8 mouse cellular contexts compared by ENCODE assay signal in the genomic region with DNA sequence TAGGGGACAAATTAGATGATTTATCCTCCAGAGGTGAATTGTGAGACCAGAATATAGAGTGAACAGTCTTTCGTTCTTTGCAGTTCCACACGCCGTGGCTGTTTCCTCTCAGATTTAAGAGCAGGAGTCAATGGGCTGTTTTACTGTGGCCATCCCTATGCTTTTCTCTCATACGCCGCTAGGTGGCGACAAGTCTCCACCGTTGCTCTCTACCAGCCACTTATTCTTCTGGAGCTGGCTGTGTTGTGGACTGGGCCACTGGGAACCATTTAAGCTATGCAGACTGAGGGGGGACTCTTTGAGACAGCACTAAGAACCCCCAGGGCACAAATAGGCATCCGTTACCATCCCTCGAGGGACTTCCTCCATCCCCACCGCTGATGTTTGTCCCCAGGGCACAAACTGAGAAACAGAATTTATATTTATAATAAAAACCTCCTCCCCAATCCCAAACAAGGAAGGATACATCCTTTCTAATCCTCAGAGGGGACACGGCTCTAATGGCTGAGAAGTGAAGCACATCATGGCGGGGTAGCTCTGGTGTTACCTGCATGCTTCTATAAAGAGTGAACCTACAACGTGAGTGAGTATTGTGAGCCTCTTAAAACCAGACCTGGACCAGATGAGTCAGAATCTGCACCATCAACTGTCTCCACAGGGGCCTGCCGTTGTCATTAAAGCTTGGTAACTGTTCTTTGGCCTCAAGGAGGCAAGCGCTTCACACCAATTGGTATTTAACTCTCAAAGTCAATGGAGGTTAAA. TPM values are rescaled to one million over a fixed set of nuclear protein-coding genes. Genes with fewer than 3 reads are reported as not detected.
DNase-seq lines count a peak whose midpoint lies in the region; ATAC-seq and TF ChIP-seq lines count a peak whose summit lies in the region.

No protein-coding gene starts in this region.

- DNase-seq in kidney, postnatal 10 days, result peak; percentile 82
- peak; percentile 52 for DNase-seq in liver, postnatal 0 days
- DNase-seq in thymus, postnatal 4 days, result peak; percentile 65

- peak; percentile 87 for TF ChIP-seq CTCF in liver, postnatal 0 days (IDR thresholded peaks at IDR 0.05; ENCODE audit: low read depth)

- no peaks in the 10 kb centered on the region for H3K9me3 ChIP-seq in heart, embryonic 11.5 days (replicated peaks; ENCODE audit: control insufficient read depth, low read length)
- H3K9me3 ChIP-seq in liver, postnatal 0 days (ENCODE audit: low read length), result no peaks in the 10 kb centered on the region
- H3K9me3 ChIP-seq in neural tube, embryonic 15.5 days (replicated peaks), result no peaks in the 10 kb centered on the region

- no peak overlapping the region for H3K27ac ChIP-seq in heart, embryonic 11.5 days (ENCODE audit: low read depth, low read length)
- H3K27ac ChIP-seq in liver, postnatal 0 days (ENCODE audit: low read depth), result no peak overlapping the region
- no peak overlapping the region for H3K27ac ChIP-seq in neural tube, embryonic 15.5 days (replicated peaks)

- no peak overlapping the region for H3K9ac ChIP-seq in heart, embryonic 11.5 days (ENCODE audit: low read depth, low read length)
- H3K9ac ChIP-seq in liver, postnatal 0 days (replicated peaks), result no peak overlapping the region
- no peak overlapping the region for H3K9ac ChIP-seq in neural tube, embryonic 15.5 days (replicated peaks)

- WGBS in heart, embryonic 11.5 days (ENCODE audit: insufficient replicate concordance), result 33% methylated on average over 15 of the region's 15 CpGs
- 33% methylated on average over 15 of the region's 15 CpGs for WGBS in liver, postnatal 0 days (ENCODE audit: insufficient replicate concordance)
- WGBS in neural tube, embryonic 15.5 days, result 19% methylated on average over 15 of the region's 15 CpGs

- peak; percentile 49 for ATAC-seq in CD4-positive, CD25-positive, alpha-beta regulatory T cell, adult 4 months
- ATAC-seq in activated CD4-positive, CD25-positive, alpha-beta regulatory T cell, adult 4 months, result peak; percentile 69
- peak; percentile 91 for ATAC-seq in common myeloid progenitor, adult 5-6 weeks (replicated peaks; ENCODE audit: low read depth, poor library complexity, severe bottlenecking)
- ATAC-seq in heart, embryonic 11.5 days (replicated peaks; ENCODE audit: insufficient number of reproducible peaks, low FRiP score, low TSS enrichment), result peak; percentile 58; the same call in 1 of the 2 replicates
- peak; percentile 43; the same call in 1 of the 2 replicates for ATAC-seq in liver, postnatal 0 days
- ATAC-seq in neural tube, embryonic 15.5 days (ENCODE audit: low FRiP score), result peak; percentile 79

- H3K36me3 ChIP-seq in heart, embryonic 11.5 days (ENCODE audit: control insufficient read depth, insufficient read depth, low read length), result no peaks in the 10 kb centered on the region
- no peaks in the 10 kb centered on the region for H3K36me3 ChIP-seq in liver, postnatal 0 days (replicated peaks; ENCODE audit: insufficient read depth, low read length)
- no peaks in the 10 kb centered on the region for H3K36me3 ChIP-seq in neural tube, embryonic 15.5 days

- TF ChIP-seq EP300 in liver, postnatal 0 days (IDR thresholded peaks at IDR 0.05; ENCODE audit: low read depth), result no peak

- H3K4me1 ChIP-seq in heart, embryonic 11.5 days (ENCODE audit: control insufficient read depth, insufficient read depth, low read length), result no peaks in the 10 kb centered on the region
- H3K4me1 ChIP-seq in liver, postnatal 0 days (ENCODE audit: insufficient read depth), result no peaks in the 10 kb centered on the region
- peaks cover 8% of the 10 kb centered on the region; the same call in 1 of the 2 replicates for H3K4me1 ChIP-seq in neural tube, embryonic 15.5 days

- H3K4me2 ChIP-seq in heart, embryonic 11.5 days, result no peak overlapping the region
- H3K4me2 ChIP-seq in liver, postnatal 0 days (ENCODE audit: low read depth, low read length), result no peak overlapping the region
- peak overlapping the region; percentile 39 for H3K4me2 ChIP-seq in neural tube, embryonic 15.5 days

- H3K27me3 ChIP-seq in heart, embryonic 11.5 days (ENCODE audit: control insufficient read depth, insufficient read depth, low read length), result no peaks in the 10 kb centered on the region
- no peaks in the 10 kb centered on the region for H3K27me3 ChIP-seq in liver, postnatal 0 days (ENCODE audit: insufficient read depth, low read length)
- no peaks in the 10 kb centered on the region for H3K27me3 ChIP-seq in neural tube, embryonic 15.5 days (replicated peaks)

- no peak overlapping the region for H3K4me3 ChIP-seq in heart, embryonic 11.5 days (ENCODE audit: low read depth, low read length)
- H3K4me3 ChIP-seq in liver, postnatal 0 days (ENCODE audit: low read depth, low read length), result no peak overlapping the region
- no peak overlapping the region for H3K4me3 ChIP-seq in neural tube, embryonic 15.5 days (replicated peaks)

RNA-seq across cellular contexts. Expression of a gene that starts 33.0 kb away (rescaled TPM):
- polyA plus RNA-seq in CD4-positive, CD25-positive, alpha-beta regulatory T cell, adult 4 months (2017; shearing (Covaris generic)), result 10 to 100 TPM; 93.1 to 95.5 TPM
- polyA plus RNA-seq in activated CD4-positive, CD25-positive, alpha-beta regulatory T cell, adult 4 months (2017; shearing (Covaris generic)), result 100 to 1,000 TPM; 104 to 109 TPM
- total RNA-seq in common myeloid progenitor, adult 5-6 weeks (2017), result 162 and 179 TPM in 2 replicates
- polyA plus RNA-seq in heart, embryonic 11.5 days (2014; fragmentation: Nextera tagmentation; extraction: Ambion mirVana), result 99.3 and 110 TPM in 2 replicates
- polyA plus RNA-seq in liver, postnatal 0 days (2015; fragmentation: Nextera tagmentation; extraction: Ambion mirVana), result 36.1 and 42.3 TPM in 2 replicates
- 89.5 and 104 TPM in 2 replicates for polyA plus RNA-seq in neural tube, embryonic 15.5 days (2015; fragmentation: Nextera tagmentation; extraction: Ambion mirVana)
